Mouse (Mus musculus): ENCODE results near the gene Iffo1.

The Iffo1 gene

GRCm38 (mm10) chr6:125145001-125145400 is at the start of gene Iffo1:
Gene Iffo1 (plus strand): TSS chr6:125145241.
- peak; percentile 91 to 93 for DNase-seq

GRCm38 (mm10) chr6:125095391-125096278 is 49.4 kb upstream of the Iffo1 start, which contains the start of gene Chd4:
Gene Chd4 (plus strand): TSS chr6:125095981.
- peak; percentile 96 for DNase-seq

- no peak for DNase-seq
These were observed 48.8 kb upstream of the Iffo1 start for GRCm38 (mm10) chr6:125096279-125096596.

GRCm38 (mm10) chr6:125096597-125097345 is 48.3 kb upstream of the Iffo1 start:
- DNase-seq = peak; percentile 74 to 79

- DNase-seq = no peak
These were observed 47.7 kb upstream of the Iffo1 start for GRCm38 (mm10) chr6:125097346-125097689.

- DNase-seq = no peak
These were observed 47.1 kb upstream of the Iffo1 start for GRCm38 (mm10) chr6:125097951-125098350.

- DNase-seq = no peak
These were observed 46.5 kb upstream of the Iffo1 start for GRCm38 (mm10) chr6:125098513-125098912.

- peak; percentile 66 to 68 for DNase-seq
These were observed 45.5 kb upstream of the Iffo1 start for GRCm38 (mm10) chr6:125099421-125099971.

- no peak for DNase-seq
These were observed 43.6 kb upstream of the Iffo1 start for GRCm38 (mm10) chr6:125101444-125101843.

GRCm38 (mm10) chr6:125104223-125104622 is 40.8 kb upstream of the Iffo1 start:
- DNase-seq = no peak

GRCm38 (mm10) chr6:125107705-125108104 is 37.3 kb upstream of the Iffo1 start:
- no peak for DNase-seq

- DNase-seq = no peak
These were observed 35.7 kb upstream of the Iffo1 start for GRCm38 (mm10) chr6:125109371-125109770.

GRCm38 (mm10) chr6:125110927-125111326 is 34.1 kb upstream of the Iffo1 start:
- peak in 1 of 2 experiments; percentile 60 for DNase-seq

GRCm38 (mm10) chr6:125112553-125112952 is 32.5 kb upstream of the Iffo1 start:
- DNase-seq = no peak

GRCm38 (mm10) chr6:125119387-125119786 is 25.7 kb upstream of the Iffo1 start:
- DNase-seq = no peak

- DNase-seq = no peak
These were observed 16.3 kb upstream of the Iffo1 start for GRCm38 (mm10) chr6:125128724-125129123.

GRCm38 (mm10) chr6:125129710-125130402 is 15.2 kb upstream of the Iffo1 start:
- no peak for DNase-seq

GRCm38 (mm10) chr6:125131302-125132156 is 13.5 kb upstream of the Iffo1 start, which contains the start of gene Nop2:
Gene Nop2 (plus strand): TSS chr6:125131909.
- DNase-seq = peak; percentile 91 to 93

GRCm38 (mm10) chr6:125132470-125132869 is 12.6 kb upstream of the Iffo1 start:
- DNase-seq = no peak

GRCm38 (mm10) chr6:125137002-125137671 is 7.9 kb upstream of the Iffo1 start:
- peak; percentile 39 to 55 for DNase-seq

- DNase-seq = no peak
These were observed 5.3 kb upstream of the Iffo1 start for GRCm38 (mm10) chr6:125139747-125140146.

All from lung, postnatal 4 days (tissue).